Mouse (Mus musculus) gastrocnemius, adult 18-20 months (tissue): ENCODE data around the gene Ccdc78. TPM values are rescaled to one million over a fixed set of nuclear protein-coding genes. Genes with fewer than 3 reads are reported as not detected.
A peak's percentile ranks its signal among the peaks of the same experiment; 100 is the strongest.
"Not testable (repeated sequence)": the region's sequence is repeated elsewhere in the genome, so short reads cannot be mapped to it uniquely, and the experiment has no call there.

ENCODE experiments used
- DNase-seq: peaks from one replicate; pipeline ENCODE4 v3.0.0; 2021; ENCODE audit warnings: low spot score
- long read RNA-seq, 2 experiments: library from polyadenylated mRNA; stranded (forward); transcript quantifications; one replicate each; pipeline ENCODE4 v2.0.0; 2021
- total RNA-seq, 2 experiments: library from RNA; stranded (reverse); gene quantifications; 2 replicates each; pipeline ENCODE4 v1.2.3; 2021

The Ccdc78 gene
- not detected for total RNA-seq
- long read RNA-seq, experiment 1: 0 reads
- long read RNA-seq, experiment 2, partial matches to known transcripts: 0 of 1 reads
- long read RNA-seq, experiment 2, other reads (novel, unspliced or antisense): 1 of 1 reads

DNA sequence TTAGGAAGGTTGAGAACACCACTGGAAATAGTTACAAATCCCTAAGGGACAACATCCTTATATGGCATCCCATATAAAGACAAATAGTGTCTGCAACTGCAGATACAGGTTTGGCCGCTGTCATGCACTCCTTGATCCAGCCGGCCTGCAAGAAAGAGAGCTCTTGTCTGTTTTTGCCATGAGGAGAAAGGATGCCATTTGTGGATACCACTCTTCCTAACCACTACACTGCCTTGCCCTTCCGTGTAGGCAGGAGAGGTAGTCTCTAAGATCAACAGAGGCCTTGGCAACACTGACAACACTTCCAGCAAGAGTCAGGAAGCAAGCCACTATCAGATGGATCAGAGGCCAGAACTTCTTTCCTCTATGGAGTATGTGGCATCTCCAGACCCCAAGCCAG is at the start of gene Ccdc78:
TSS of gene Ccdc78 (plus strand) at position 301 of the 400 bp plus-strand sequence.
- no peak for DNase-seq

DNA sequence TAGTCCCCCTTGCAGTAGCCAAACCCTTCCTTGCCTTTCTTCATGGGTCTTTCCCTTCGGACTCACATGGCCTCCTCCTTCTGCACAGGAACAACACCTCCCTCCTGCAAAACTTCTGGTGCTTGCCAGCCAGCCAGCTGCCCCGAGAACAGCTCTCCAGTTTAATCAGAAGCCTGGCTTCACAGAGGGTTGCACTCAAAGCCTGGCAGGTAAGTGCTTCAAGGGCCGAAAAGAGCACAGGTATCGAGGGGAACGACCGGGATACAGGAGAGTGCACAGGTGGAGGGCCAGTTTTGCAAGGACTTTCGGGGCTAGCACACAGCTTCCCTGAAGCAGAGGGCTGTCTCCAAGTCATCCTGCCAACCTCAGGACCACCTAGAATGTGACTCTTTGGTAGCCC is 47.5 kb upstream of the Ccdc78 start:
- no peak for DNase-seq

DNA sequence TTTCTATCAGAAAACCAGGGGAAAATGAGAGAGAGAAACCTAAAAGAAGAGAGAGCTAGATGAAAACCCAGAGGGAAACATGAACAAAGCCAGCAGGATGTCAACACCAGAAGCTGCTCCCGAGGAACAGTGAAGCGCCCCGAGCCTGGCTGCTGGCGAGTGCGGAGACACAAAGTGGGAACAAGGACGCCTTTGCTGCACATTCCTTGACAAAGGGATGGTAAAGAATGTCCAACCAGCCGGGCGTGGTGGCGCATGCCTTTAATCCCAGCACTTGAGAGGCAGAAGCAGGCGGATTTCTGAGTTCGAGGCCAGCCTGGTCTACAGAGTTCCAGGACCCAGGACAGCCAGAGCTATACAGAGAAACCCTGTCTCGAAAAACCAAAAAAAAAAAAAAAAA is 44.9 kb upstream of the Ccdc78 start:
- DNase-seq: not testable (repeated sequence)

DNA sequence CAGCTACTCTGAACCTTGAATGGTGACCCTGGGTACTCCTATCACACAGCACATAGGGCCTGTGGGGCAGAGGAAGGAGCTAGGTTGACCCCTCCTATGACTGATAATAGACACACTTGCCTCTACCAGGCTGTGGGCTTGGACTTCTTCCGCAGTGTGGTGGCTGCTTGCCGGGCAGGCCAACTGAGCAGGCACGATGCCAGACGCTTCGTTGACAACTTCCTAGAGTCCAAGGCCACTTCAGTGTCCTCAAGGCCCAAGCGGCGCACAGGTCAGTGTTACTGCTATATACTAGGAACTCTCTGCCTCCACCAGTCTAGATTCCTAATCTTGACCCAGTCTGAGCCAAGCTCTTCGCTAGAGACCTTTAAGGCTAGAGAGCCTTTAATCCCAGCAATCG is 42.5 kb upstream of the Ccdc78 start:
- no peak for DNase-seq

DNA sequence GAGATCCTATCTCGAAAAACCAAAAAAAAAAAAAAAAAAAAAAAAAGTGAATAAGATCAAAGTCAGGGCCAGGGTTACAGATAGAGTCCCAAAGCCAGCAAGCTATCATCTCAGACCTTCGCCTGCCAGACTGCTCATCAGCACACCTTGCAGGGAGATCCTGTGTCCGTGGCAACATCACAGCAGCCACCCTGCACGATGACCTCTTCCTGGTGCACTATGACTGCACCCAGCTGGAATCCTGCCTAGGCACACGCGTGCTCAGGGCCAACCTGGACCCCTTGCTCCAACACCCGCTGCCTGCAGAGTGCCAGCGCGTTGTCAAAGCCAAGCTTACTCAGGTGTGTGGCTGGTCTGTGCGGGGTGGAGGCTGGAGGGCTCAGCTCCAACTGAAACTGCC is 42.1 kb upstream of the Ccdc78 start:
- no peak for DNase-seq

DNA sequence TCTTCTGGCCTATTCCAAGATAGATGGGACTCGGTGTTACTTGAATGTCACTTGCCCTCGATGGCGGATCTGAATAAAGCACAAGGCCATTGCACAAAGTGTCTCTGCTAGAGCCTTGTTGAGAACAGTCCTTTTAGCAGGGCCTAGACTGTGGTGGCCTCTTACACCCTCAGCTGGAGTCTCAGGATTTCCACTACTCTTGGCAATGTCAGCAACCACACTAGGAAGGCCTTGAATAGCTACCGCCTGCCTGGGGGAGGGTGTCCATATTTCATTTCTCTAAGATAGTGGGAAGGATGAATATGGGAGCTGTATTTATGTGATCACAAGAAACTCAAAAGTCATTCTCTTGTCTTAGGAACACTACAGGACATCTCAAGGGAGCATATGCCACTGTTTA is 38.1 kb upstream of the Ccdc78 start:
- DNase-seq: no peak

DNA sequence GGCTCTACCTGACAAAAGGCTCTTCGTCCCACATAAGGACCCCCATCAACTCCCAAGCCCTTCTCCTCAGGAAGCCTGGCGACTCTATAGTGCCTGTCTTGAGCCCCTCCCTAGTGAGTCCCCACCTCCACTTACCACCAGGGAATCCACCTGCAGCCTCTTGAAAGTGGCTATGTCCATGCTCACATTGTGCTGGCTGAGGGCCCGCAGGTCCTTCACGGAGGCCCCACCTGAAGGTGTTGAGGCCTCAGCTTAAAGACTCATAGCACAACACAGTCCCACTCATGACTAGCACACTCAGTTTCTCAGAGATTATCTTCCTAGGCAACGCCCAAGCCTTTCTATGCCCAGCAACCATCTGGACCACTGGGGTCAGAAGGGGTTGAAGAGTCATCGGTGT is 37.1 kb upstream of the Ccdc78 start:
- DNase-seq: no peak

- no peak for DNase-seq
Measured at GRCm38 (mm10) chr17:25751446-25751845, 34.9 kb upstream of the Ccdc78 start.

DNA sequence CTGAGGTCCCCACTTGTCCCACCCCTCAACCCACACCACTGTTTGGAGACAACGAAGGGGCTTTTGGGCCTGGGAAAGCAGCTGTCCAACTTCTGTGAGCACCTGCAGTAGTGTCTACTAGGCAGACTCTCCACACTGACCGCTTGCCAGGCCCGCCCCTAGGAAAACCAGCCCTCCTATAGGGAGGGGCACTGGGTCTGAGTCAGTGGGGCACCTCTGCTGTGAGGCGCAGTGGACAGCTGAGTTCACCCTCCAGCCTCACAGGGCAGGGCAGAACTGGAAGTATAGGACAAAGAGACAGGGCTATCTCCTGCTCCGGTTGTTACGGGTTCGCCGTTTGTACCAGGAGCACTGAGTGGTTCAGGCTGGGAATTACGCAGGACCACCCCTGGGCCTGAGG is 32.1 kb upstream of the Ccdc78 start, which contains the start of gene Msln:
TSS of gene Msln (minus strand) at position 138 of the 400 bp plus-strand sequence.
- no peak for DNase-seq

DNA sequence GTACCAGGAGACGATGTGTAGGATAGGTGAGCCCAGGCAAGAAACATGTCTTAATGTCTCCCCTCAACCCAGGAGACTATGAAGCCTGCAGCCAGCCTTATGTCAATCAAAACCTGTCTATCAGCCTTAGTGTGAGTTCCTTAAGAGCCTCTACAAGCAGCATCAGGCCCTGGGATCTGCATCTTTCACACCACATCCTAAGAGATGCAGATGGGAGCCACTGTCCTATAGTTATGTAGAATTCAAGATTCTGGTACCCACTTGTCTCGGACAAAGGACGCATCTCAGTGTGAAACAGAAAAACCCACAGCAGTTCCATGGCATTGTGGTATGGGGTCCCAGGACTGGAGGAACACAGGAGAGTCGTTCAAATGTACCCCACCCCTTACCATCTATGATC is 31.3 kb upstream of the Ccdc78 start:
- DNase-seq: no peak

DNA sequence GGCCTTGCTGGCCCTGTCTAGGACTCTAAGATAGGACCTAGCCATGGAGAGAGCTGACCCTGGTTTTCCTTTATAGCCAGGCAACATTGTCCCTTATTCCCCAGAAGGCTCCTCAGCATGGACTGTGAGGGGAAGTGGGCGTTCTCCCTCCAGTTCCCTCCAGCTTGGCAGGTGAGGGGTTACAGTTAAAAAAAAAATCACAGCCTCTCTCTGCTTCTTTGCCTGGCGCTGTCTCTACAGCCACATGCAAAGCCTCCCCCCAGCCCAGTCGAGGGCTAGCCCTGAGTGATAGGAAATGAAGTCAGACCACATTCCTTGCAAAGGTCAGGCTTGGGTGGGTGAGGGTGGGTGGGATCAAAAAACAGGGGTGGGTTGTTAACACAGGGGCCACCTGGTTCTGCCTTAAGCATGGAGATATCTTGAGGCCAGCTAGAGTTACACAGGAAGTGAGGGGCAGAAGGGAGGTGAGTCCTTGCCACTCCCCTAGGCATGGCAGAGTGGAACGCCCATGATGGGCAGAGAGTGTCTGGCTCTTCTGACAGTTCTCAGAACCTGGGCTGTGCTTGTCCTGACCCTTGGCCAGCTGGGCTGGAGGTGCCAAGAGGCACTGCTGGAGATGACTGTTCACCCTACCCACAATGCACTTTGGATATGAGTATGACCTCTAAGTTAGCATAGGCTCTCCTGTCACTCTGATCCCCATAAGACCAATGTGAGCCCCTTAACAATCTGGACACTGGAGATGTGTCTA is 30.6 kb upstream of the Ccdc78 start:
- no peak for DNase-seq

DNA sequence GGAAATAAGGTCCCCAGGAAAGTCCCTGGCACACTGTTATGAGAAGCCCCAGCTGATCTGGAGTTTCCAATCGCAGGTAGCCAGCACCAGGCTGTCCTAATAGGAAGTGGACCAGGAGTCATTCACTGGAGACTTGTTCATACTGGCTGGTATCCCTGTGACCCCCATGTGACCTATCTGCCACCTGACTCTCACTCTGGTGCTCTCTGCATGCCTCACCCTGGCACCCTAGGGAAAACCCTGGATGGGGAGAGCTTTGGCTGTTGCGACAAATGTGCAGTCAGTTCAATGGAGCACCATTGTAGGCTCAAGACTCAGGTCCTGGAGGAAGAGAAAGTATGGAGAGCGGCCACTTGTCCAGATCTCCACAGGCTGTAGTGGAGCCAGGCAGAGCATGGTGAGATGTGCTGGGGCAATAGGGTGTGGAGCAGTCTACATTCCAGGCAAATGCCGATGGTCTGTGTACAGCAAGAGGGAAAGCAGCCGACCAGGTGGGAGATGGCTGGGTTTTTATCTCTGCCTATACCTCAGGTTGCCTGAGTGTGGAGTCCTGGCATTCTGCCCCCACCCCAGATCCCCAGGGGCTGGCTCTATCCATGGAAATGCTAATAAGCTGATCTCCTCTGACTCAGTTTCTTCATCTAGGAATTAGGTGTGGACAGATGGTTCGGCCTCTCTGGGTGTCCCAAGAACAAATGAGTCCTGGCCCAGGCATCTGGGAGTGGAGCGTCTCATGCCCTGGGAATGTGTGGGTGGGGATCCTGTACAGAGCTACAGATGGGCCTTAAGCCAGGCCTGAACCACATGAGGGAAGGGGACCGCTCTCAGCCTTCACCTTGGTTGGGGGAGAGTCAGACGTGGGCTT is 29.8 kb upstream of the Ccdc78 start:
- DNase-seq: no peak

GRCm38 (mm10) chr17:25757691-25758090 is 28.7 kb upstream of the Ccdc78 start:
- DNase-seq: no peak

DNA sequence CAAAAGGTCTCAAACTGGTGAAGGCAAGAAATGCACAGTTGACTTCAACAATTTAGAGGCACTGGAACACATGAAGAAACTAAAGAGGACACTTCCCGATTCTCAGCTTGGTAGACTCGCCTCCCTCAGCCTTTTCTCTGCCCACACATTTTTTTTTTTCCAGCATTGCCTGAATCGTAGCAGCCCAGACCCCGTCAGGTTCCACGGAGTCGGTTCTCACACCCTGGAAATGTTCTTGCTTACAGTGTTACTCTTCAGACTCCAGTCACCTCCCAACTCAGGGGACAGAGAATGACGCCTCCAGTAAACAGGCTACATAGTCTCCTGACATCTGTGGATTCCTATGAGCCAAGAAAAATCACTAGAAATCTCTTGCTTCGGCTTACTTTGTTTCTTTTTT is 26.2 kb upstream of the Ccdc78 start:
- no peak for DNase-seq

- no peak for DNase-seq
Measured at GRCm38 (mm10) chr17:25761561-25761970, 24.8 kb upstream of the Ccdc78 start.

GRCm38 (mm10) chr17:25762591-25762990 is 23.8 kb upstream of the Ccdc78 start:
- no peak for DNase-seq

- DNase-seq: no peak
Measured at GRCm38 (mm10) chr17:25765886-25766285, 20.5 kb upstream of the Ccdc78 start.

DNA sequence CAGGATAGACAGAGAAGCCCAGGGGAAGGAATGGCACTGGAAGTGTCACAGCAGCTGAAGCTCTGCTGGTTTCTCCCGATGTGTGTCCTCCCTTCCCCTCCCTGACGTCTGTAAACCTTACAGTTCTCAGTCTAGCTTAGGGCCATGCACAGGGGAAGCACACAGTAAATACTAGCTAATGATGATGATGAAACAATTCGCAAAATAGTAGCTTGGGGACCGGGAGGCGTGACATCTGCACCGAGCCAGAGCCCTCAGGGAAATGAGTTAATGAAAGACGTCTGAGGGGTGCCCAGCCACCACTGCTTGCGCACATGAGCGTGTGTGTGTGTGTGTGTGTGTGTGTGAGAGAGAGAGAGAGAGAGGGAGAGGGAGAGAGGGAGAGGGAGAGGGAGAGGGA is 17.0 kb upstream of the Ccdc78 start:
- DNase-seq: no peak

- DNase-seq: peak; percentile 98
Measured at GRCm38 (mm10) chr17:25773549-25774120, 12.7 kb upstream of the Ccdc78 start, which contains the start of gene Narfl. Gene Narfl, plus strand, starts transcription at chr17:25773776.

DNA sequence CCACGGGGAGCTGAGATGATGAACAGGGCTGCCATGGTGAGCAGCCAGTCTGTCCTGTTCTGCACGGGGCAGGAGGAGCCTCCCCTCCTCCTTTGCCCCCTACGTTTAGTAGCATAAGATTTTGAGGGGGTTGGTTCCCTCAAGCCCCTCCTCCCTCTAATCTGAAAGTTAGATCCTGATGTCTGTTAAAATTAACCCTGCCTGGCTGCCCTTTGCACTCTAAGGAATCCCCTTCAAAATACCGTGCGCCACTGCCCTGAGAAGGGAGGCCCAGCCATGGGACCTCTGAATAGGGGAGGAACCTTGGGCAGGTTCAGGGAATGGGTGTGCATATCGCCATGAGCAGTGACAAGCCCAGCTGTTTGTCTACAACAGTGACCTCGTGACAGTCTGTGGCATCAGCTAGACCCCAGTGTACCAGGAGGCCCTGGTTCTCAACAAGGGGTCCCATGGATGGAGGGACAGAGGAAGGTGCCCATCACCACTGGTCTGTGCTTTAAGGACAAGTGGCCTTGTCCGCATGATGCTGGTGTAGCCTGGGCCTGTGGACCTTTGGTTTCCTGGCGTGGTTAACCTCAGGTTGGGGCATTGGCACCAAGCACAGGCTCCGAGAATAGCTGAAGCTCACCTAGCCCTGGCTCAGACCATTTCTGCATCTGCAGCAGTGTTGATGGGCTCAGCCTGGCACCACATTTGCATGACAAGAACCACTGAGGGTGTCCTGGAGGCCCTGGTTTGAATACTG is 10.9 kb upstream of the Ccdc78 start:
- DNase-seq: no peak

DNA sequence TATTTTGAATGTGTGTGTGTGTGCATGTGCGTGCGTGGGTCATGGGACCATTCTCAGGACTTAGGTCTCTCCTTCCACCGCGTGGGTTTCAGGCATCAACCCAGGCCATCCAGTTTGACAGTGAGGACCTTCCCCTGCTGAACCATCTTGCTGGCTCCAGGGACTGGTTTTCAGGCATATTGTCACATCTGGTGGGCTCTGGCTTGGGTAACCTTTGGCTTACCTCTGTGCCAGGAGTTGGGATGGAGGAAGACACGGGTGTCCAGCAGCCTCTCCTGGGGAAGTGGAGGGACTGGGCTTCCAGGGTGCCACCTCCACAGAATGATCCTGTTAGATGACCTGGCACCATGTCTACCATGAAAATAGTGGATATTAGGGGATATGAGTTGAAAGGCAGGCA is 8.4 kb upstream of the Ccdc78 start:
- no peak for DNase-seq
